ENCODE assay signal across 8 mouse cellular contexts in the genomic region with DNA sequence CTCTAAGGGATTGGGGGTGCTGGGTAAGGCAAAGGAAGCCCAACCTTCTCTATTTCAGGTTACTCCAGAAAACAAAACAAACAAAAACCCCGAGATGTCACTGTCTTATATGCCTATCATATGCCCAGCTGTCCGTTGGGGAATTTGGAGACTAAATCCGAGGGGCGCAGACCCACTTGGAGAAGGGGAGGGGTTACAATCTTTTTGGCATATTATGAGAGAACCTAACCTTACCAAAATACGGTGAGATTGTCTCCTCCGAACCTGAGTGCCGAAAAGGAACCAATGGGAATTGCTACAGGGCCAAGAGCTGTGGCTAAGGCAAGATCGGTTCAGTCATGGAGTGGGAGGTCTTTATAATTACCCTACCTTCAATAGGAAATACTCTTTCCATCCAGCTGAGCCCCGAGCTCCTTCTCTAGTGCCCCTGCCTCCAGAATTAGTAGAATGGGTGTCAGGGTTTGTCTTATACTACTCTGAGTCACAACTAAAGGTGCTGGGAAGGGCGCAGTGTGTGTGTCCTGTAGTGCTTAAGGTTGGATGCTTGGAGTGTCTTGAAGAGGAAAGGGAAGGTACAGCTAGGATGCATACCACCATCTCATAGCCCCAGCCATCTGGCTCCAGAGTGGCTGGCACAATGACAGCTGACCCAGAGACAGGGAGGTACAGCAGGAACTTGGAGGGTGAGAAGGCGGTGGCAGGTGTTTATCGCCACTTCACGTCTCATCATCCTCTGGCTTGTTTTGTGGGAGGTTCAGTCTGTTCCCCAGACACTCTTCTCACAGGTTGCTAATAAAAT. TPM values are rescaled to one million over a fixed set of nuclear protein-coding genes. Genes with fewer than 3 reads are reported as not detected.
DNase-seq lines count a peak whose midpoint lies in the region; ATAC-seq and TF ChIP-seq lines count a peak whose summit lies in the region.

No protein-coding gene starts in this region.

- peaks cover 22% of the 10 kb centered on the region for H3K36me3 ChIP-seq in forebrain, embryonic 13.5 days (ENCODE audit: poor library complexity, severe bottlenecking)
- H3K36me3 ChIP-seq in kidney, adult 2 months (ENCODE audit: control insufficient read depth, insufficient read depth, low read length) = peaks cover 9% of the 10 kb centered on the region

- no peak for TF ChIP-seq POLR2A in brain, embryonic 14.5 days (IDR thresholded peaks at IDR 0.05; ENCODE audit: borderline replicate concordance, extremely low read depth, insufficient read depth, insufficient read length, poor library complexity, severe bottlenecking)
- no peak for TF ChIP-seq POLR2A in kidney, adult 2 months (IDR thresholded peaks at IDR 0.05; ENCODE audit: low read depth, low read length)

- ATAC-seq in forebrain, embryonic 13.5 days = no peak

- peak overlapping the region; percentile 89; the same call in 1 of the 2 replicates for H3K27ac ChIP-seq in forebrain, embryonic 13.5 days
- peak overlapping the region; percentile 96 for H3K27ac ChIP-seq in kidney, adult 2 months (ENCODE audit: insufficient read depth, low read depth, low read length)

- H3K4me2 ChIP-seq in forebrain, embryonic 13.5 days = peak overlapping the region; percentile 91

- H3K9me3 ChIP-seq in forebrain, embryonic 13.5 days (replicated peaks) = no peaks in the 10 kb centered on the region

- 25% methylated on average over 13 of the region's 13 CpGs for WGBS in forebrain, embryonic 13.5 days
- 23% methylated on average over 13 of the region's 13 CpGs for WGBS in kidney, adult 2 months

- H3K4me3 ChIP-seq in forebrain, embryonic 13.5 days = peak overlapping the region; percentile 78
- peak overlapping the region; percentile 93 for H3K4me3 ChIP-seq in kidney, adult 2 months (ENCODE audit: insufficient read depth, low read depth, low read length)

- DNase-seq in kidney, adult 11 months = peak; percentile 45
- DNase-seq in kidney, postnatal 14 days = no peak
- peak; percentile 31 for DNase-seq in brain, embryonic 14.5 days (ENCODE audit: low read depth)
- DNase-seq in kidney, adult 2 months = peak; percentile 36
- DNase-seq in lung, postnatal 10 days = peak; percentile 33
- peak; percentile 72 to 81 for DNase-seq in spleen, postnatal 10 days (ENCODE audit: low spot score in 2 of 2)
- no peak for DNase-seq in frontal cortex, postnatal 14 days (ENCODE audit: low spot score in 2 of 2)

- H3K9ac ChIP-seq in forebrain, embryonic 13.5 days = peak overlapping the region; percentile 85

- H3K27me3 ChIP-seq in forebrain, embryonic 13.5 days = no peaks in the 10 kb centered on the region
- H3K27me3 ChIP-seq in kidney, adult 2 months (replicated peaks; ENCODE audit: control insufficient read depth, insufficient read depth, low read length) = no peaks in the 10 kb centered on the region

- peaks cover 60% of the 10 kb centered on the region for H3K4me1 ChIP-seq in forebrain, embryonic 13.5 days
- H3K4me1 ChIP-seq in kidney, adult 2 months (ENCODE audit: control insufficient read depth, insufficient read depth, low read length) = peaks cover 21% of the 10 kb centered on the region; the same call in 1 of the 2 replicates

- TF ChIP-seq CTCF in brain, embryonic 14.5 days (IDR thresholded peaks at IDR 0.05; ENCODE audit: borderline replicate concordance, extremely low read depth, insufficient read depth, insufficient read length) = no peak
- no peak for TF ChIP-seq CTCF in kidney, adult 2 months (conservative IDR thresholded peaks at IDR 0.05; ENCODE audit: insufficient read depth, insufficient read length, low read depth, low read length)

RNA-seq across cellular contexts. Expression of gene Baz2a, which starts 2.3 kb away (rescaled TPM):
- 32.2 and 33.1 TPM in 2 replicates for polyA plus RNA-seq in brain, embryonic 14.5 days (2012; rRNA removed)
- polyA plus RNA-seq in forebrain, embryonic 13.5 days (2015; fragmentation: Nextera tagmentation; extraction: Ambion mirVana) = 11.6 and 12.6 TPM in 2 replicates
- polyA plus RNA-seq in kidney, adult 2 months (2012; rRNA removed) = 21.6 and 22.5 TPM in 2 replicates

RNA-seq across cellular contexts. Expression of gene Atp5b, which starts 10.6 kb away (rescaled TPM):
- 1,616 and 2,161 TPM in 2 replicates for polyA plus RNA-seq in brain, embryonic 14.5 days (2012; rRNA removed)
- polyA plus RNA-seq in forebrain, embryonic 13.5 days (2015; fragmentation: Nextera tagmentation; extraction: Ambion mirVana) = 2,170 and 2,214 TPM in 2 replicates
- polyA plus RNA-seq in kidney, adult 2 months (2012; rRNA removed) = 4,550 and 7,521 TPM in 2 replicates

RNA-seq across cellular contexts. Expression of gene Ptges3, which starts 34.9 kb away (rescaled TPM):
- polyA plus RNA-seq in brain, embryonic 14.5 days (2012; rRNA removed) = 67.9 and 97.4 TPM in 2 replicates
- 562 and 583 TPM in 2 replicates for polyA plus RNA-seq in forebrain, embryonic 13.5 days (2015; fragmentation: Nextera tagmentation; extraction: Ambion mirVana)
- 28.2 and 32.5 TPM in 2 replicates for polyA plus RNA-seq in kidney, adult 2 months (2012; rRNA removed)

RNA-seq across cellular contexts. Expression of gene Naca, which starts 58.3 kb away (rescaled TPM):
- 286 and 390 TPM in 2 replicates for polyA plus RNA-seq in brain, embryonic 14.5 days (2012; rRNA removed)
- 715 and 810 TPM in 2 replicates for polyA plus RNA-seq in forebrain, embryonic 13.5 days (2015; fragmentation: Nextera tagmentation; extraction: Ambion mirVana)
- polyA plus RNA-seq in kidney, adult 2 months (2012; rRNA removed) = 195 and 258 TPM in 2 replicates

Comparison
In these comparisons a context has a peak if more than half of its experiments do, and no peak if none do; other contexts are left out.
1. DNase-seq: peak in kidney, adult 11 months (single experiment), brain, embryonic 14.5 days (single experiment), kidney, adult 2 months (single experiment), lung, postnatal 10 days (single experiment) and spleen, postnatal 10 days (2 of 2); none in kidney, postnatal 14 days (single experiment) and frontal cortex, postnatal 14 days (0 of 2).